Mouse (Mus musculus) ES-CJ7 (cell line): Measurements from ENCODE around the gene Far2.

Experiments used
- DNase-seq: peaks from one replicate; pipeline ENCODE4 v3.0.0; 2011; ENCODE audit warnings: low read depth, low spot score

Far2 gene

DNA sequence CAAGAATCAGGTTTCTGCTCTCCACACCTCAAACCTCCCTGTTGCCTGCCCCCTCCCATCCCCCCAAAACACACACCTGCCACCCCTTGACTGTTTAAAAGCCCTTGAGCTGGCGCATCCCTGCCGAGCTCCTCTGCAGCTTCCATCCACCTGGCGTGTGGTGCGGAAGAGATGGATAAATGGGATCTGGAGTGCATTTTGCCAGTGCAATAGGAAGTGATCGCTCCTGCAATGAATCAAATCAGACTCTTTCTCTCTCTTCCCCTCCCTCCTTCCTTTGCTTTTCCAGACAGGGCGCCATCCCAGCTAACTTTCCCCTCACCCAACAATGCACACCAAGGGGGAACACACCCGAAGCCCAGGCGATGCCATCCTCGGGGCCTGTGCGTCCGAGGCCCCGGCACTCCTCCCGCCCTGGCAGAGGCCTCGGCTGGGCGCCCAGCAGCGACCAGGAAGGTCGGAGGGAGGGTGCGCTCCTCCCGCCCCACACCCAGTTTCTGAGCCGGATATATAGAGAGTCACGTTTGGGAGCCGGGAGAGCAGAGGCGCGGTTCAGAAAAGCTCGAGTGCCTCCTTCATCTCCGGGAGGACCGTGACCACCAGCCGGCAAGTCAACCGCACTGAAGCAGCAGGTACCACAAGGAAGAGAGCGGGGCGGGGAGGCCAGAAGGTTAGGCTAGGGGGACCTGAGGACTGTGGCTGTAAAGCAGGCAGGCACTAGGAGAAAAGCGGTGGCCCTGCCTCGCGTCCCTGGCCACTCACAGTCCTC, at the start of gene Far2:
Gene Far2 (plus strand): TSS at position 379 of the 769 bp plus-strand sequence.
- DNase-seq: peak; percentile 19

DNA sequence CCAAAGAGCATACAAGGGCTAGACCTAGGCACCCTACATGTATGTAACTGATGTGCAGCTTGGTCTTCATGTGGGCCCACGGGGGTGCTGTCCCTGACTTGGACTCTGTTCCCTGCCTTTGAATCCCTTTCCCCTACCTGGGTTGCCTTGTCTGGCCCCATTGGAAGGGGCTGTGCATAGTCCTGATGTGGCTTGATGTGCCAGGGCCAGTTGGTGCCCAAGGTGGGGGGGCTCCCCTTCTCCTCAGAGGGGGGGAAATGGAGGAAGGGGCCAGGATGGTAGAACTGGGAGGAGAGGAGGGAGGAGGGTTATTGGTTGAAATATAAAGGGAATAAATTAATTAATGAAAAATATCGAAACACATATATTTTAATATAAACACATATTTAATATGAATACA, 46.6 kb upstream of the Far2 start:
- no peak for DNase-seq

DNA sequence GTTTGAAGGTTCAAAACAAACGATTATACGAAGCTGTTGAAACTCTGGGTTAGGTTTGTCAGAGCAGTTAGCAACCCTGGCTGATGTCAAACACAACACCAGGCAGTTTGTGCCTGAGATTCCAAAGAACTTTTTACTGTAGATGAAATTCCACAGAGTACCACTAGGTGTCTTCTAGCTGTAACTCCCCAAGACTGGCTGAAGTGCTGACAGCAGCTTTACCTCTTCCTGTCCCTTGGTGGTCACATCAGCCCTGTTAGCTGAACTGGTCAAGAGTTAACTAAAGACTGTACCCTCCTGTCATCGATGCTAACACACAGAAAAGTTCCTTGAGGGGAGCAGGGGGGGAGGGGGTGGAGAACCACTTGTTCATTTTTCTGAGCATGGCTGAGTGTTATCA, 46.0 kb upstream of the Far2 start:
- peak; percentile 71 for DNase-seq

DNA sequence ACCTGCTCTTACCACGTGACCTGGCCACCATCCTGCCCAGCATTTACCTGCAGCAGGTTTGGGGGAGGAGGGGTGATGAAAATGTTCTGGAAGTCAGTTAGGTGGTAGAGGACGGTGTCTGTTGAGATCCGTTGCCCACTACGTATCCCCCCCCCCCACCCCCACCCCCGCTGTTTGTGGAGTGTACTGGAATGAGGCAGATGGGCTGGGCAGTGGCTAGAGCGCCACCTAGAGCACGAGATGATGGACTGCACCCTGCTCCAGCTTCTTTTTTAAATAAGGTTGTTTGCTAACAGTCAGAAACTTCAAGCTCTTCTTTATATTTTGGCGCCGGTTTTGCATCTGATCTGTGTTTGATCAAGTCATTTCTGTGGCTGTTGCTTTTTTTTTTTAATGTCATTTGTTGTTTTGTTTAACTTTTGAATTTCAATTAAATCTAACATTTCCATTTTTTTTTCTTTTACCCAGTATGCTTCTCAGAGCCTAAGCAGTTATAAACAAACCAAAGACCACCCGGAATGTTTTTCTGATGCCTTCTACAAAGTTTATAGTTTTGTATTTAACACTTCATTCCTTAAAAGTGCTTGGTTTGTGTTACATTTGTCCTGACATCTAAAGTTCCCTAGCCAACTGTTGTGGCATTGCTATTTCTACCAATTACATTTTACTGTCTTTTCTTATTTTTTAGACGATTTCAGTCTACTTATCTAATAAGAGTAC, 40.8 kb upstream of the Far2 start:
- peak; percentile 20 for DNase-seq

DNA sequence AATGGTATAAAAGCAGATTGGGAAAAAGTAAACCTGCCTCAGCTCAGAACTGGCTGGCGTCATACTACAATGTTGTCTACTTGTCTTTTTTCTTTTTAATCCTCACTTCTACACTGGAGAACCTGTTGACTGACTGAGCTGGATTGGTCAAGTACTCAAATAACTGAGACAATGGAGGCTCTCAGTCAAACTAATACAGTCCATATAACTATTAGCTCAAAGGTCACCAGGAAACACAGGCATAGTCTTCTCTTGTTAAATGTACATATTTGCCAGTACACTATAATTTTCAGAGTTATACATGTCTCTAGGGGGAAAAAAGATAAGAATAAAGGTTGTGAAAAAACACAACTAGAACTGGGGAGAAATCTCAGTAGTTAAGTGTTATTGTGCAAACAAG, 6.3 kb upstream of the Far2 start:
- DNase-seq: no peak

DNA sequence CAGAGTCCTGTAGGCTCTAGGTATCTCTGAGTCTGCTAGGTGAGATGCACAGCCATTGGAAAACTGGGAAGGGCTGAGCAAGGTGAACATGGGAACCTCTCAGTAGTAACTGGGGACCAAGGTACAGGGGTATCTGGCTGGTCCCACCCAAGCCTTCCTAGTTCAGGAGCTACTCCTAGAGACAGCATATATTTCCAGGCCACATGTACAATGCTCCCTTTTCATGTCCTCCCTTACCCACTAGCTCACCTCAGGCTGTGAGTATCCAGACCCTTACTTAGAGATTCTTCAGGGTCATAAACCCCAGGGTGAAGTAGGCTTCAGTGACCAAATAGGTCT, 560 bp downstream of the Far2 start:
- DNase-seq: no peak

DNA sequence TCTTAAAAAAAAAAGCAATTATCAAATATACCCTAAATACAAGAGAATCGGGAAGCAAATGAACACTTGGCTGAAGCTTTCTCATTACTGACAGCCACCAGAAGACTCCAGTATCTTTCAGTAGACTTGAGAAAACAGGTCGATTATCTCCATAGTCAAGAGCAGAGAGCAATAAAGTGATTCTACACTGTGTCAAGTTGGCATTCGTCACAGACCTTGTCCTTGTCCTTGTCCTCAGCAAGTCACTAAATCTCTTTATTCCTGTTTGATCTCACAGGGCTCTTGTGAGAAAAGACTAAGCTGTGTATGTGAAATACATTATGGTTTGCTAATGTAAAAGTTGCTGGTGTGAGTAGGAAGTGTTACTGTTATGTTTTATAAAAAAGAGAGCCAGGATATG, 16.1 kb downstream of the Far2 start:
- DNase-seq: no peak

DNA sequence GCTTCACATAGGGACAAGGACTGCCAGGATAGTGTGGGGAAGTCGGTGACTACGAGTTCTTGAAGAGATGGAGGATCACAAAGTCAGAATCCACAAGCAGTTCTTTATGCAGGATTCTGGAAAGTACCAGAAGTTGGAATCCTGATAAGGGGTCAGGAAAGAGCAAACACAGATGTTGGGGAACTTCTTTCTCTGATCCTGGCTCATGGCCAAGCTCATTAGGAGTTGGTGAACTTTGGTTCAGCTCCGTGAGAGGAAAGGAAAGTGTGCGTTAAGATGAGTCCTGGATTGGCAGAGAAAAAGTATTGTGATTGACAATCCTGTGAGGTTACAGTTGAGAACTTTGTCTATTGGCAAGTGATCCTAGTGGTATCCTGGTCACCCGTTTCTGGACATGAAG, 19.2 kb downstream of the Far2 start:
- no peak for DNase-seq

DNA sequence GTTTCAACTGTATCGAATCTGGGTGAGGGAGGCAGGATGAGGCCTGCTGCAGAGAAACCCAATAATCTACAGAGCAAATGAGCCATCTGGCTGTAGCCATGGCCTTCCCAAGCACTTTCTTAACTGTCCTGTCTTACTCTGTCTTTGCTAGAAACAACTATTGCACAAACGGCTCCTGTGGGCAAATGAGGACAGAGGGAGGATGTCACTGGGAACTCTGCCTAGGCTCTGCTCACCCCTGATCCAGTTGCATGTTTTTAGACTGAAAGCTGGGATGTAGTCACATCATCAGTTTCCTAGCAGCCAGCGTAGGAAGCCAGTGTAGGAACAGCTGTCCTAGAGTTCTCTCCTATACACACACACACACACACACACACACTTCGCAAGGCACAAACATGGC, 21.7 kb downstream of the Far2 start:
- no peak for DNase-seq

DNA sequence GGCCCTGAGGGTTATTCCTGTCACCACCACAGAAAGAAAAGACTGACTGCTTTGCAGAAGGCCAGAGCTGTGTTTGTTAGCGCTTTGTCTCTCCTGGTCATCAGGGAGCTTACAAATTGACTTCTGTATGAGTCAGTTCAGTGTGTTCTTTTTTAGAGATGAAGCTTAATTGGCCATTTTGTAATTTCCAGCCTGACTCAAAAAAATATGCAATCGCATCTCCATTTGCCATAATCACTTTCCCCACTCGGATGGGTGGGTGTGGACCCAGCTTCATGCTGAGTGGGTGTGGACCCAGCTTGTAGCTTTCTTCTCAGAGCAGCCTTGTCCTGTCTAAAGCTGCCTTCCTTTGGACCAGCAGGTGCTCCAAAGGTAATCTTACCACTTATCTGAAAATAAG, 26.5 kb downstream of the Far2 start:
- DNase-seq: no peak

DNA sequence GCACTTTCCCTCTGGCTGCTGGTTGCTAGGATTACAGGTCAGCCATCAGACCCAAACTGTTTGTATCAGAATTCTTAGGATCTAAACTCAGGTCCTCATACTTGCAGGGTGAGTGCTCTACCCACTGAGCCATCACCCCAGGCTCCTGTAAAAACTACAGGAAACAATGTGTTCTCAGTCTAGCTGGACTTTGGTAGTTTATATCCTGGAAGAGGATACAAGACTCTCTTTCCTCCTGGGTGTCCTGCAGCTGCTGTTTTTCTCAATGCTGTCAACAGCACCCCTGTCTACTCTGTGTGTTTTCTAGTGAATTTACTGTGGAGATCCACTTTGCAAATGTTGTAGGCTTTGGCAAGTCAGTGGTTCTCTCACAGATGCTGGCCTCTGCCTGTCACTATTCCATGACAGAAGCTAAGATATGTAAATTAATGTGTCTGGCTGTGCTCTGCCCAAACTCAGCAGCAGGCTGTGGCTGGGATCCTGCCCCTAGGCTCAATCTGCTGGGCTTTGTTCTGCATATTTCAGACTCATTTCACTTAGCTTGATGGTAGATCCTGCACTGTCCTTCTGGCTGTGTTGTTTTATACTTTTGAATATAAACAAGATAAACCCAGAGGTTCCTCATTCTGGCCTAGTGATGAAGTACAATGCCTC, 27.3 kb downstream of the Far2 start:
- DNase-seq: no peak

DNA sequence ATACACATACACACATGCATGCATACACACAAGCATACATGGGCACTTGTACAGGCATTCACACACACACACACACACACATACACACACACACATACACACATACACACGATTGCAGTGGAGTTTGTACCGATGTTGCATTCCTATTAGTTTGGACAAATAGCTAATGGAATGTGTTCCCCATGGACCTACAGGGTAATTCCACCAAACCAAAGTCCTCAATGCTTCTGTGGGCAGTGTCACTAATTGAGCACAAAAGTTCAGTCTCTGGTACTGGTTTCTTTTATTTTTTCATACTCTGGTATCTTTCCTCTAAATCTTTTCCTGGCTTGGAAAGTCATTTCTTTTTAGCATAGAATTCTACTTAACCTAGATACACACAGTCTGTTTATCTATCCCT, 36.8 kb downstream of the Far2 start:
- DNase-seq: no peak

DNA sequence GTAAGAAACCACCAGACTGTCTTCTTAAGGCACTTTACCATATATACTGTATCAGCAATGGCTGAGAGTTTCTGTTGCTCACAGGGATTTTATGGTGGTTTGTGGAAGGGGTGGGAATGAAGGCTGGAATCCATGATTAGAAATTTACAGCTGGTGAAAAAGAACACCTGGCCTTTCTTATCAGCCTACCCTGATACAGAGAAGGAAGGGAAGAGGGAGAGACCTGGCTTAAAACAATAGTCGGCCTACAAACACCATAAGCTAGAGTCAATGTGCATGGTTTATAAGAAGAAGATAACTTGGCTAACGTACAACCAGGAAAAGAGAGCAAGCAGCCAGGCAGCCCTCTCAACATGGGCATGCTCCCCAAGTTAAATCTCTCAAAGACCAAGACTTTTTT, 37.3 kb downstream of the Far2 start:
- no peak for DNase-seq

DNA sequence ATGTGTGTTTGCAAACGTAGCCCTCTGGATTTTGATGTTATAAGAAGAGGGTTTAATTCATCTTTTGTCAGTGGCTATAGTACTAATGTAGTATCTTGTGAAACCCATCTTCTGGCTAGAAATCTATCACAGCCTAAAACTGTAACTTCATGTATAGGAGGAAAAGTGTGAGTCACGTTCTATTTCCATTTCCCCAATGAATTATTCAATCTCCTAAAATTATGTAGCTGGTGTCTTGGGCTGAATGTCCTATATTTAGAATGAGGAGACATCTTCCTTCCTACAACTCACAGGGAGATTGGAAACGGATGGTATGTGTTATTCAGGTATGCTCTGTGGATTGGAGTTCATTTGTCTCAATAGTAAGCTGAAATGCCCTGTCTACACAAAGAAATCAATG, 50.0 kb downstream of the Far2 start:
- no peak for DNase-seq

DNA sequence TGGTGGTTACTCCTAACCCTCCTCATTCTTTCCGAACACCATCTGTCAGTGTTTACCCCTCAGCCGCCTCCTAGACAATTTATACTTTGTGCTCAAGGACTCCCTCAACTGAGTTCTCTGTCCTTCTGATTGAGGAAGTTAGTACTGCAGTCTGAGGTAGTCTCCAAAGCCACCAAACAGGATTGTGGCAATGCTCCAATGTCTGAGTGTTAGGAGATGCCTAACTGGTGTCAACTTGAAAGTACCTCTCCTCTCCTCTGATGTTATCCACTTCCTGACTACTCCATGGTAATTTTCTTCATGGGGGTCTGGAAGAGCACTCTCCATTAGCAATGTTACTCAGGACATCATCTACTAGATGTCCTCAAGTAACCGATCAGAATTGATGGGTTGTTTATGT, 54.9 kb downstream of the Far2 start:
- DNase-seq: no peak

DNA sequence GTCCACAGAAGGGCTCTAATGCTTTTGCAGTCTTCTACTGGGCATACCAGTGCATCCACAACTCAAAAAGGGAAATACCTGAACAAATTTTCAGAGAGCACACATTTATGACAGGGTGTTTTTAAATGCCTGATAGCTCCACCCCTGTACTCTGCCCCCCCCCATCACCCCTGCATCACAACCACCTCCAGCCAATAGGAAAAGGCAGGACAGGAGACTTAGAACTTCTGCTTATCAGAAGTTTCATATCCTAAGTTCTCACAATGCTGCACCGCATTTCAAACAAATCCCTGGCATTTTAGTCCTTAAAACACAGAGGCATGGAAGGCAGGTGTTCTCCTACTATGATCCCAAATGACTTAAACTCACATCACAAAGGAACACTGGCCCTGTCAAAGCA, 55.4 kb downstream of the Far2 start:
- no peak for DNase-seq

DNA sequence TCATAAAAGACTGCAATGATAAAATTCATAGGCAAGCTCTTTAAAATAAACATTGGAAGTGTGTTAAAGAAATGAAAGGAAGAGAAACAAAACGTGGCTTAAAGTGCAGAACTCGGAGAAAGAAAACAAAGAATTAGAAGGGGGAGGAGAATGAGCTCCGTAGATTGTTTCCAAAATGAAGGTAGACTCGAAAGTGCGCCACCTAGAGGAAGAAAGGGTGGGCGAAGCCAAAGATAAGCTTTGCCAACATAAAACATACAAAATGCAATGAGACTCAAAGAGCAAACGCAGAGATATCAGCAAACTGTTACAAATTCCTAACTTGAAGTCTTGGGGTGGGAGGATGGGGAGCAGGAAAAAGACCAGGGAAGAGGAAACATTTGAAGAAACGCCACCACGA, 57.2 kb downstream of the Far2 start:
- DNase-seq: peak; percentile 61

DNA sequence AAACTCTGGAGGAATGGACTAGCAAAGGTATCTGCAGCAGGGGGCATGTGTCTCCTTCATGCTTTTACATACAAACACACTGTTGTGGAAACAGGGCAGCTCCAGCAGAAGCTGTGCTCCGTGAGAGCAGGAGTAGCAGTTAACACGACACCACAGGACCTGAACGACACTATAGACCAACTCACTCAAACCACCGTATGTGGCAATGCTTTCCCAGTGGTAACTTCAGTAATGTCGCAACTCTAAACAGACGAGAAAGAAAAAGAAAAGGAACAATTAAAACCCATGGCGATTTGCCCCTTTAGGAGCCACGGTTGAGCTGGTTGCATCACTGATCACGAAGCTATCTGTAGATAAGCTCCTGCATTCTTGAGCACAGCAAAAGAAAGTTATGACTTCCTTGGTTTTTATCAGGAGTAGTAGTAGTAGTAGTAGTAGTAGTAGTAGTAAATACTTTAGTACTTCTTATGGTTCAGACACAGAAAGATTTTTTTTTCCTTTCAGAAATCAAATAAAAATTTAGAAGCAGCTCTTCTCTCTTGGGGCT, 58.7 kb downstream of the Far2 start:
- no peak for DNase-seq

DNA sequence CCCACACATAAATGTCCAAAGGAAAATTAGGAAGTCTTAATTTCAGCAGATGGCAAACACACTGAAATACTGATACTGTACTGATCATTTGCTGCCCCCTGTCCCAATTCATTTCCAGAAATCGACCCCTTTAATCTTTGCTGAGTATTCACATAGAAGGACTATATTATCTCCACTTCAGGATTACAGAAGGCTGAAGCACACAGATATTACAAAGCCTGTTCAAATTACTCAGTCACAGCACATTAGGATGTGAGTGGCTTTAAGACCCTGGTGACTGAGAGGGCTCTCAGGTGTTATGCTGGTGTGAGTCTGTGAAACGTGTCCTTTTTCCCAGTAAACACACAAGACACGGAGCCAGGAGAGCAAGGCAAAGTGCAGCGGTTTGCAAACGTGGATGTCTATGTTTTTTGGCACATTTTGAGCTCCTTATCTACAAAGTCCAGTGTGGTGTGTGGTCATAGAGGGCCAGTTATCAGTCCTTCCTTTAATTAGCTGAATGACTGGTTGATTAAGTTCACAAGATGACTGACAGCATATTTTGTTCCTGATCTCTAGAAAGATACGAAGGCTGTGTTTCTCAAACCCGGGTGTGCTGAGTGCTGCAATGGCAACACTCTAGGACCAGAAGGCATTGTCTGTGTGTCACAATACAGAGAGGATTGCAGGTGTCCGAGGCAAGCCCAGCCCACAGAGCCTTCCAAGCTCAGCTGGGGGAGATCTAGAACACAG, 61.8 kb downstream of the Far2 start:
- DNase-seq: no peak

DNA sequence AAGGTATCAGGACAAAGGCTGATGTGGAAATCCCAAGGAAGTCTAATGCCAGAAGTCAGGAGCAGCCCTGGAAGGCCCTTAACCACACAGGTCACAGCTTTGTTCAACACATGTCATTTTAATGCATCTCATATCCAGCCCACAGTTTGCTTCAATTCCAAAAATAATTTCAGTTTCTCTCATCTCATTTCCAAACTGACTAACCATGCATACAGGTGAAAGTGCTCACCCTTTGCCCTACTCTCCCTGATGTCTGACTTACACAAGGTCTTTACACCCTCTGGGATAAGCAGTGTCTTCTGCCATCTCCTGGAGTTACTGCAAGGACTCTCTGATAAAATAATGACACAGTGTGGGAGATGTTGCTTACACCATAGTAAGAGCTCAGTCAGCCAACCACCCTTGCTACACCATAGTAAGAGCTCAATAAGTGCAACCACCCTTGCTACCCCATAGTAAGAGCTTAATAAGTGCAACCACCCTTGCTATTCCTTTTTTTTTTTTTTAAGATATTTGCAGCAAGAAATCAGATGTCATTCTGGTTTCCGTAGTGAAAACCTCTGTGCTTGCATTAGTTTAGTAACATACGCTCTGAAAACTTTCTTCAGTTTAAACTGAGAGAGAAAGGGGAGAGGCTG, 64.1 kb downstream of the Far2 start:
- DNase-seq: no peak

DNA sequence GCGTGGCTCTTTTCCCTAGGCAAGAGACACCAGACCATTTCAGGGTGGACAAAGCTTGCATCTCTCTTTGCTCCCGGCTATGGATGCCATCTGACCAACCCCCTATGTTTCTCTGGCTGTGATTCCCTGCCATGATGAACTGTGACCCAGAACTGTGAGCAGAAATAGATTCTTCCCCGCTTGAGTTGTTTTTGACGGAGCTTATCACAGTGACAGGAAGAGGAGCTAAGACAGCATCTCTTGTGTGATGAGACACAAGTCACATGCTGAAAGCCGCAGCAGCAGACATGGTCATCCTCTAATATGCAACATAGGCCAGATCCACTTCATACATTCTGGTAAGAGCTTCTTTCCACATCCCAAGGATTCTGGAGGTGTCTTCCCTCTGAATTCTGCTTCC, 69.3 kb downstream of the Far2 start:
- no peak for DNase-seq

DNA sequence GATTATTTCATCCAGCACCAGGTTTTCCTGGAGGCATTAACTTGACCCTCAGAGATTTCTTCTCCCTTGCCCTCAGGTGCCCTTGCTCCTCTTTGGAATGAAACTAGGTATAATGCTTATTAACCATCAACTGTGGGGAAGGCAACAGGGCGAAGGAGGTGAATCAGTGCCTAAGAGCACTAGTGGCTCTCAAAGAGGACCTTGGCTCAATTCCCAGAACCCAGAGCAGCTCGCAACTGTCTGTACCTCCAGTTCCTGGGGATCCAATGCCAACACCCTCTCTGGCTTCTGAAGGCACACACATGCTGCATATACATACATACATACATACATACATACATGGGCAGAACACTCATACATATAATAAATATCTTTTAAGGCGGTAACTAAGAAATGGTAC, 69.8 kb downstream of the Far2 start:
- DNase-seq: no peak
